Mouse (Mus musculus): ENCODE measurements at regions not wholly inside any gene's neighbourhood (a gene's known extent, or its start where the extent isn't known, plus 50 kb on each side); places are given as distances from the start of the nearest gene placed in this dataset.

DNA sequence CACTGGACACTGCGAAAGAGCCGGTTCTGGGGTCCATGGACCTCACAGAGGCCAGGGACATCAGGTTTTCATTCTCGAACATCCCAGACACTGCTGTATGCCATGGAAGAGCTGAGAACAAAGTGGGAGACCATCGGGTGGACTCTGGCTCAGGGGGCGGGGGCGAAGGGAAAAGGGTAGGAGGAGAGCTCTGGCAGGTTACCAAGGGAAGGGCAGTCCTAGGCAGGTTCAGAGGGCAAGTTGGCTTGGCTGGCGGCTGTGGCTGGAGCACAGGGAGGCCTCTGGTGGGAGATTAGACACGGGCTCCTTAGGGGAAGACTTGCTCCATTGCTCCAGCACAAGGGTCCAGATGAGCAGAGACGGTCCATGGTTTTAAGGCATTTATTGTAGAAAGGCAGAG is 164.3 kb upstream of the Mki67 start:
- no peak for ATAC-seq (replicated peaks; ENCODE audit: poor library complexity)

DNA sequence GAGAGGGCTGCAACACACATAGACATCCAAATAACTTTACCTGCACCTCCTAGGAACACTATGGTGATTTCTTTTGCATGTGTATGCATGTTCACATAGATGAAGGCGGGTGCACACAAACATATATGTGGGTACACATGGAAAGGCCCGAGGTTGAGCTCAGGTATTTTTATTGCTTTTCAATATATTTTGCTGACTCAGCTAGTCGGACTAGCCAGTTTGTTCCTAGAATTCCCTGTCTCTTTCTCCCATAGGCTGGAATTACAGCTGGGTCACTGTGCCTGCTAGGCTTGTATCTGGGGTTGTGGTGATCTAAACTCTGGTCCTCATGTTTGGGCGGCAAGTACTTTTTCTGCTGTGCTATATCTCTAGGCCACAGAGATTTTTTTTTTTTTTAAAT is 166.1 kb upstream of the Mki67 start:
- ATAC-seq (replicated peaks; ENCODE audit: poor library complexity), result no peak

DNA sequence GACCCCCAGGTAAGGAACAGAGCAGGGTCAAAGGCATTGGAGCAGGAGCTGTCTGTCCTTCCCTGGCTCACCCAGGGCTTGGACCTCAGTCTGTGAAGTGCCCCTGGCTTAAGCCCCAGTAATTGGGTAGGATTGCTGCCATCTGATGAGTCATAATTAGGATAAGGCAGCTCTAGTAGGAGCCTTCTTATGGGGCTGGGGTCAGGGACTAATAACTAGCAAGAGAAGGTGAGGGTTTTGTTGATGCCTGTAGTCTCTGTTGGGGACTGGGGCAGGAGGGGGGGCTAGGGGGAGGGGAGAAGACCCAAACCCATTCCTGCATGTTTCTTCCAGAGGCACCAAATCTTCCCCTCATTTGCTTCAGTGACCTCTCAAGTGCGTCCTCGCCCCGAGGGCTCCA is 172.4 kb upstream of the Mki67 start:
- ATAC-seq (replicated peaks; ENCODE audit: poor library complexity), result no peak

DNA sequence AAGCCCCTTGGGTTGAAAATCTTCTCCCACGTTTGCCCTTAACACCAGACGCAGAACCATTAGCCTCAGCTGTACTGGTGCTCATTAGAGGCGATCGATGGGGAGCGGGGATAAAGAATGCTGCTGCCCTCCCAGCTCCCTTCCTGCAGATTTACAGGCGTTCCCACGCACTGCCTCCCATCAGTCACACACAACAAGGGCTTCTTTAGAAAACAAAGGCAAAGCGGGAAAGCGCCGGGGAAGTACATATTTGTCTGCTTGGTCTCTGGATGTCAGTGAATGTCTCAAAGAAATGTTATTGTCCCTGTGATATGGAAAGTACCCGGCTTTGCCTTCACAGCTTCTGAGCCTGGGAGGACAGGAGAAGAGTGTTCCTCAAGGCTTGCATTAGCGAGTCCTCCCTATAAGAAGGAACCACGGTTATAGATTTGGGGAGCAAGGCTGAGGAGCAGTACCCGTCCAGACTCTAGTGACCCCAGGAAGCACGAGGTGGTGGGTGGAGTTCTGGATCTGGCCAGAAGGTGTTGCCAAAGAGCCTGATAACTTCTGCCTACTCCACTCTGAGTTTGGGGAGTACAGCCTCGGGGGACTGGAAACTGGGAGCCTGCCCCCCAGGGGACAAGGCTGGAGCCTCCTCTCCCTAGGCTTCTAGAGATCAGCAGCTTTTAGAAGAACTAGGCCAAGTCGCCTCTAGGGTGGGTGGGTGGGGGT is 173.0 kb upstream of the Mki67 start:
- ATAC-seq (replicated peaks; ENCODE audit: poor library complexity), result peak; percentile 83

DNA sequence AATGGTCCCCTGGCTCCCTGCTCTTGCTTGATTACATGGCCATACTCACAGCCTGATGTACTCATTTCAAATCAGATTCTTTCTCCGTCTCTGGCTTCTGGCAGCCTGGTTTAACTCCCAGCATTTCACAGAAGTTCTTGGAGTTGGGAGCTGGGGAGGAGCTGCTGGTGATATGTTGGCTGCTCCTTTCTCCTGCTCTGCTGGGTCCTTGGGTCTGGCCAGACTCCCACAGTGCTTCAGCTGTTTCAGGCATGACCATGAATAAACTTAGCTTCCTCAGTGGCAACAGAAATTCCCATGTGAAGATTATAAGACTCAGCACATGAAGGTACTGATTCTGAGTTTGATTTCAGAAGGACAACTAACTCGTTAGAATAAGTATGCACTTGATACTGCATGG is 182.7 kb upstream of the Mki67 start:
- ATAC-seq (replicated peaks; ENCODE audit: poor library complexity), result no peak

DNA sequence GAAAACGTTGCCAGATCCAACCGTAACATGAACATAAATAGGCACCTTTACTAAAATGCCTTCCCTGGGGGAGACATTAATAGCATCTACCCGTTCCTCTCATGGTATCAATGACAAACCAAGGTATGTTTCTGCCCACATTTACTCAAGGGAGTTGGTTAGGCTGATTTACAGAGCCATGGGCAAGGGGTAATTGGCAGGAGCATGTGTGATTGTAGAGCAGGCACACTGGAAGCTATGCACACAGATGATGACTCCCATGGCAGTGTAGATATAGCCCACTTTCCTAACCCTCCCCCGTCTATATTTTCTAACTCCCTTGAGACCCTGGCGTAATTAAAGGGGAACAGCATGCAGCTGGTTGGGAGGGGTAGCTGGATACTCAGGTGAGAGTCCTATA is 183.6 kb upstream of the Mki67 start:
- ATAC-seq (replicated peaks; ENCODE audit: poor library complexity), result no peak

DNA sequence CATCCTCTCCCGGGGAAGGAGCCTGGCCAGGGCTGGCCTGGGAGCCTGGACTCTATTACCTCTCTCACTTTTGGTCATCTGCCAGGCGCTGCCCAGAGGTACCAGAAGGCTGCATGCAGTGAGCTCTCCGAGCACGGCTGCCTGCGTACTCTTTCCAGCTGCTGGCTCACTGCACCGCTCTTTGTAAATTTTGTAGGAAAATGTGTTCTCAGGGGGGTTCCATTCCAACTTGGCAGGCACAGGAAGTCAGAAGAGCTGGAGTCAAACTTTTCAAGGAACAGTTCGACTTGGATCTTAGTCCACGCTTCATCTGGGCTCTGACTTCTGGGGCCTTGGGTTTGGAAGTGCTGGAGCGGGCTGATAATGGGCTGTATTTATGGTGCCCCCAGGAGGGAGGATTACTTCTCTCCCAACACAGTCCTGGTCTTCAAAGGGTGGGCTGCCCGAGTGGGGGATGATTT is 184.7 kb upstream of the Mki67 start:
- ATAC-seq (replicated peaks; ENCODE audit: poor library complexity), result no peak

DNA sequence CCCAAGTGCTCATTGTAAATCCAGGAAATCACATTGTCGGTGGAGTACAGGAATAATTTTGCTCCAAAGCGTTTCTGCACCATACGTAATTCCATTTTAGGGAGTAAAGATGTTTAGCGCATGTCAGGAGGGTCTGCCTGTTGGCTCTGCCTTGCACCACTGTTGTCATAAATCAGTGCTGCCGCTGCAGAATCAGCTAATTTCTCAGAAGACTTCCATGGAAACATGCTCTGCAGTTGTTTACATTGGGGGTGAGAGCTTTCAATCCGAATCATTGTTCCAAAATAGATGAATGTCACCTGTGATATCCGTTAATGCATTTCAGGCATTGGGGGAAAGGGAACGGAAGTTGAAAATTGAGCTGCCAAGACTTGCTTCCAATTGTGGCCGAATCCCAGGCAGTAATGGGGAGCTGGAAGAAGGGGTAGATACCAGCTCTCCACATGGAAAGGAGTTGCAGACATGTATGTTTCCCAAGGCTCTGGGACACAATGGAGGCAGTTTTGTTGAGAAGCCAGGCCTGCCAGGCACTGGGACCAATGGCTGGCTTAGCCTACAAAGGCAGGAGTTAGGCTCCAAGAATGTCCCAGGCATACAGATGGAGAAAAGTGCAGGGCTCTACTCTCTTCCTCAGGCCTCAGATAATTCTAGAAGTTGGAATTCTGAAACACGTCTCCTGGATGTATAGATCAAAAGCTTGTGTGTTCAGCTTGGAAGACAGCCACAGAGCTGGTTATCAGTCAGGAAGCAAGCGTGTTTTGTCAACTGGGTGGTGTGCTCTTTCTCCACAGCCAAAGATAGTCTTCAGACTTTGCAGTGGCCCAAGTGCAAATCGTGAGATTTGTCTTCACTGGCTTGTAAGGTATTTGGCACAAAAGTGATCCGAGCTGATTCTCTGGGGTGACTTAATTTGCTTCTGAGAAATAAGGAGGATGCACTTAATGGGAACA is 186.2 kb upstream of the Mki67 start:
- ATAC-seq (replicated peaks; ENCODE audit: poor library complexity), result no peak

DNA sequence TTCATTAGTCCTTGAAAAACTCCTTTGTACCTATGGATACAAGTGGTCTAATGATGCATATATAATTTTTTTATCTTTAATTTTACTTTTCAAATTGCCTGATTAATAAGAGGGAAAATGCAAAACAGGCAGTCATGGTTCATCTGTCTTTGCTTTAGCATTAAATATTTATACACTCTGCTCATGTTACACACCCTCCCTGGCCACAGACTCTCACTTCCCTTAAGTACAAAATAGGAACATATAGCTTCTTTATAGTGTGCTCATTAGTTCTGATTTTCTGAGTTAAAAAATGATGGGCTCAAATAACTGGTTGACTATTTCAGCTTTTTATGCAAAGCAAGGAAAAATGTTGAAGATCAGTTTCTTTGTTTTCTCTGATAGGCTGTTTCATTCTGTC is 195.2 kb upstream of the Mki67 start:
- 0 out of 2 replicates have a peak, but pooled peaks have one; percentile 45 for ATAC-seq (replicated peaks; ENCODE audit: poor library complexity)

DNA sequence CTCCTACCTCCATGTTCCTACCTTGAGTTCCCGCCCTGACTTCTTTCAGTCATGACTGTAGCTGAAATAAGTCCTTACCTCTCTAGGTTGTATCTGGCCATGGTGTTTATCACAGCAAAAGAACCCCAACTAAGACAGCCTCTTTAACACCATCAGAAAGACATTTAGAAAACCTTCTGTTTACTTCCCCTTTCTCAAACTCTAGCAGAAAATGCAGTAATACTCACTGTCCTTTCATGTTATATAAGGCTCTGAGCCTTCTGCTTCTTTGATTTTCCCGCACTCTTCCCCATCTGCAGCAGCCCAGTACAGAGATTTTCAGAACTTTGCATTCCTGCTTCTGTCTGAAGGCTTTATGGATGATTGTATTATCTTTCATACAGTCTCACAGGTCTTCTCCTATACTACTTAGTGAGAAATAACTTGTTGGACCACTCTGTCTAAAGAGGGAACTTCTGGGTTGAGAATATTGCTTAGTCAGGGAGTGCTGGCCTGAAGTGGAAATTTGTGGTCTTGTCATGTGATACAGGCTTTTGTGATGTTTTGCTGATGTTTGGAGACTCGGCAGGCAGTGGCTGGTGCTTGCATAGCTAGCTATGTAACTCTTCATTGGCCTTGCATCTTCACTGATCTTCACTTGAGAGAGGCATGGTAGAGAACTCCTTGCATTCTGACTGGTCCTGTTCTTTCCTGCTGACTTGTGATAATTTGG is 197.9 kb upstream of the Mki67 start:
- ATAC-seq (replicated peaks; ENCODE audit: poor library complexity), result peak; percentile 85

DNA sequence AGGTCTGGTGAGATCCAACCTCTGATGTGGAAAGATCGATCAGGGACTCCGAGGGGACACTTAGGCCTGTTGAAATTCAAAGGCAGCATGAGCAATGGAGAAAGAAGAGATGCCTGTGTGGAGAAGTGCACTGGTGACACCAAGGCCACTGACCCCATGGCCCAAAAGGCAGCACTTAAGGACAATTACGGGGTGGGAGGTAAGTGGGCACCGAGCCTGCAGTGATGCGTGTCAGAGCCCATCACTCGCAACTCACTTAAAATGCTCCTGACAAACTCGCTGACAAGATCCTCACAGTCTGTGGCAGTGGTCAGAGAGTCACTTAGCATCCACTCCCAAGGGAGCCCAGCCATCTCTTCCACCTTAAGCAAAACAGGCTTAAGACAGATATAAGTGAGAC is 207.7 kb upstream of the Mki67 start:
- no peak for ATAC-seq (replicated peaks; ENCODE audit: poor library complexity)

DNA sequence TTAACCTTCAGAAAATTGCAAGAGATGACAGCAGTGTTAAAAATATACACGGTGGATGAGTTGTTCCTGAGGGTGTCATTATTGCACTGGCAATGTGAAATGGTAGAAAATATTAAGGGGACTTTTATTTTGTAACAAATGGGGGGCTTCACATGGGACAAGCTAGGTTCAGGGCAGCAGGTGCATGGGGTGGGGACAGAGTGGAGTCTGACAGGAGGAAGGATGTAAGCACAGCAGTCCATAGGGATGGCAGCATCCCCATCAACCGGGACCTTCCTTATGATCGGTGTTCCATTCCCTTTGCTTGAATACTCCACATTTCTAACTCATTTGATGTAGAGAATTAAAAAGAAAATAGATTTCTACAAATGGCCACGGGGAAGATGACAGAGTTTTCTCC is 208.5 kb upstream of the Mki67 start:
- ATAC-seq (replicated peaks; ENCODE audit: poor library complexity), result no peak

DNA sequence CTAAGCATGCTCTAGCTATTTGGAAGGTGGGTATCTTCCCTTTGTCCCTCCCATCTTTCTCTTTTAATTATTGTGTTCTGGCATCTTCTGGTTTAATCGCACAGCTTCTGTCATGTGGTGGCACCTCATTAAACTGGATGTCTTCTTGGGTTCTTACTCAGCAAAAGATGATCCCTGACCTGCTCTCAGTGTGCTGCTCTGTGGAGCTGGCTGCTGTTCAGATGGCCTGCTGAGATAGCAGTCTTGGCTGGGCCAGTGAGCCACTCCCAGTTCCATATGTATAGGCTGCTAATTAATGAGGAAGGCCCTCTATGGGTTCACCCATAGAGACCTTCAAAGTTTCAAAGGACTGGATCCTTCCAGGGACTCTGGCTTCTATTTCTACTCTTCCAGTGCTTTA is 213.9 kb upstream of the Mki67 start:
- no peak for ATAC-seq (replicated peaks; ENCODE audit: poor library complexity)

DNA sequence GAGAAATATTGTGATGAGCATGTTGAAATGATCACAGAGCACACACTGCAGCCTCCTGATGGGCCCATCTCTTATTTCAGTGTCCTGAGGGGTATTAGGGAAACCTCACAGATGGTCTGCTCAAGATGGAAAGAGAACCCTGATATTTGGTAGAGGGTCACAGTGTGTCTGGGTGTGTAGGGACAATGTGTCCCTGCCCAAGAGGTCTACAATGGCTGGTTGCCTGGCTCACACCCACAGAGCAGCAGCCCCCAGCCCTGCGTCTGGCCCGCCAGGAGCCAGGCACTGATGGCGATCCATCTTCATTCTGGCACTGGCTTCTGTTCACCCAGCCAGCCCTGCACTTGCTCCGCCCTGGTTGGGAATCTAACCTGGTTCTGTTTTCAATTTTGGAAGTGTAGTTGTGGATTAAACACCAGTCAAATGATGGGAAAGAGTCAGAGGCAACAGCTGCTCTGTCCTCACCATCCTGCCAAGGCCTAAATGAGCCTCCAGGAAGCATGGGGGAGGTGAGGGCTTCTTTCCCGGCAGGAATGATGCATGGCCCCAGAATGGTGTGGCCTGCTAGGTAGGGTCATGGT is 216.5 kb upstream of the Mki67 start:
- no peak for ATAC-seq (replicated peaks; ENCODE audit: poor library complexity)

DNA sequence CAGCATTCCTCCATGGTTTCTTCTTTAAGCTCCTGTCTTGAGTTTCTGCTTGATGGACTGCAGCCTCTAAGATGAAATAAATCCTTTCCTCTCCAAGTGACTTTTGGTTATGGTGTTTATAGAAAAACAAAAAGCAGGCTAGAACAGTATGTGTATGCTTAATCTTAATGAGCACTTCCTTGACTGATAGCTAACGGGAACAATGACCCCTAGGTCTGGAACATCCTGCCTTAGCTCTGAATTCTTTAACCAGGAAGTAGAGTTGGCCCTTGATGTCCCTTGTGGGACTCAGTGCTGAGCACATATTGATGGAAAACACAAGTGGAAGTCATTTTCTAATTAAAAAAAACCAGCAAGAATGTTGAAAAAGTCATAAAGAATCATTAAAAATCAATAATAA is 219.0 kb upstream of the Mki67 start:
- no peak for ATAC-seq (replicated peaks; ENCODE audit: poor library complexity)

DNA sequence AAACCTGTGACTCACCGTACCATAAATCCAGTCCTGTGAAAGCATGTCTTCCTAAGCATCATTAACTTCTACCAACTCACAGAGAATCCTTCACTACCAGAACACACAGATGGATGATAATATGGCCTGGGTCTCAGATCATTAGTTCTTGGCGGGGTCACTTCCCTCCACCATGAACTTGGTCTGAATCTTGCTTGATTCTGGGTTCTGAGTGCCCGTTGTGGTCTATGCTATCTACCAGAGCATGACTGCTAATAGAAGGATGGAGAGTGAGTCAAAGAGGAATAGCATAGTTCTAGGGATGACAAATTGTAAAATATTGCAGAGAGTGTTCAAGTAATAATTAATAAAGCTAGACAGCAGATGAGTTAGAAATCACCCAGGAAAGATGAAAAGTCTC is 221.3 kb upstream of the Mki67 start:
- ATAC-seq (replicated peaks; ENCODE audit: poor library complexity), result no peak

DNA sequence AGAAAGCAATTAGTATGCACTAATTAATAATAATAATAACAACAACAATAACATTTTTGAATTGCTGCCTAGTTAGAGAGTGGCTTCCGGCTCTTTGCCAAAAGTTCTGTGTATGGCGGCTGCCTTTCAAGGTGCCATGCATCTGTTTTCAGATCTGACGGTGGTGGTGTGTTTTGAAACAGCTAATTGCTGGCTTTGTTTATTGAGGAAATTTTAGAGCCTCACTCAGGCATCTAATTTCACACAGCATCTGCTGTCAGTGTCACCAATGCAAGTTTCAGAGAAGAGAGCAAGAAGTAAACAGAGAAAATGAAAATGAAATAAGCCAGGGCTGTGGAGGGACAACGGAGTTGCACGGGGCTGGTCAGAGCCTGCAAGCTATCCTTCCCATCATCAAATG is 223.2 kb upstream of the Mki67 start:
- no peak for ATAC-seq (replicated peaks; ENCODE audit: poor library complexity)

DNA sequence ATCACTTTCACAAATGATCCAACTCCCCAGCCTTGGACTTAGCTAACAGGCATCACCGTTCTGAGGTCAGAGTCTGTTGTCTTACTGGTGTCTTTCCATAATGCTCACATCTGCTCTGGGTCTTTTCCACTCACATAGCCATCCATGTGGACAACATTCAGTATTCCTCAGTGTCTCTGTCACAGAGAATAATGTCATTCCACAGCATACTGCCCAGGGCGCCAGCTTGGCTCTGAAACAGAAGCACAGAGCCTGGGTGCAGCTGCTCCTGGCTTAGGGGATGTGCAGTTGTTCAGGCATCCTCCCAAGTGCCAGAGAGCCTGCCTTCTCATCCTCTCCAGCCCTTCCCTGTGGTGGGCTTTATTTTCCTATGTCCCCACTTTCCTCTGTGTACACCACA is 226.7 kb upstream of the Mki67 start:
- ATAC-seq (replicated peaks; ENCODE audit: poor library complexity), result no peak

DNA sequence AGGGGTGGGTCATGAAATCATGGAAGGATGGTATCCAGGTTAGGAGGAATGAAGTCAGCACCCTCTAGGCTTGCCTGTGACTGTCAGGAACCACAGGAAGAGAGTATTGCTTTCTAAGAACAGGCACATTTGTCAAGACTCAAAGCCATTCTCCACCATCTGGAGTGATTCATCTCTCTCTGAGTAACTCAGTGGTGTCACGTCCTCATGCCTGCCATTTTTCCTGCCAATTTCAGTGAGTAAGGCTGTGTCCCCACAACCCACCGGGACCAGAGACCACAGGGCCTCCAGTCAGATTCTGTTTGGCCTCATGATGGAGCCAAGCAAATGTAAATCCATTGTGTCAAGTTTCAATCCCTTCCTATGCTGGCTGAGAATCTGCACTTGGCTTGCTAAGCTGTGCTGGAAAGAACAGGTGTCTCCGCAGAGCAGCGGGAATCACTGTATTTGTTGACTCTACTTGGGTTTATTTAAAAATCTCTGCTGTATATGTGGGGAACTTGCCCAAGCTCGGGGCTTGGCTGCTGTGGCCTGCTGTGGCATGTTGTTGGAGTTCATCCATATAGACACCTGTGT is 230.0 kb upstream of the Mki67 start:
- no peak for ATAC-seq (replicated peaks; ENCODE audit: poor library complexity)

DNA sequence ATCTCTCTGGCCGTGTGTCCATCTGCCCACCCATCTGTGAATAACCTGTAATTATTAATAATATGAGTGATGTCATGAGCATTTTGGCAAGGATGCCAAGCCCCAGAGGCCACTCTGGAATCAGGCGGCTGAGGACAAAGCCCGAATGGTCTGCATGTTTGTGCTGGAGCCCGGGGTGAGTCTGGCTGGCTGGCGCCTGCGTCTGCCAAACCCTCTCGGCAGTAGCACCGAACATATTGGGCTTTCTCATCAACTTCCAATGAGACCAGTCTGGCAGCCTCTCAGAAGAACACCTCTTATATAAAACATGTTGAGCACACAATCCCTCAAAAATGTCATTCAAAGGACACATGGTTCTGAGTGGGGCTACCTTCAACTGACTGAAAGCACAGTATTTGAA is 244.9 kb upstream of the Mki67 start:
- no peak for ATAC-seq (replicated peaks; ENCODE audit: poor library complexity)

DNA sequence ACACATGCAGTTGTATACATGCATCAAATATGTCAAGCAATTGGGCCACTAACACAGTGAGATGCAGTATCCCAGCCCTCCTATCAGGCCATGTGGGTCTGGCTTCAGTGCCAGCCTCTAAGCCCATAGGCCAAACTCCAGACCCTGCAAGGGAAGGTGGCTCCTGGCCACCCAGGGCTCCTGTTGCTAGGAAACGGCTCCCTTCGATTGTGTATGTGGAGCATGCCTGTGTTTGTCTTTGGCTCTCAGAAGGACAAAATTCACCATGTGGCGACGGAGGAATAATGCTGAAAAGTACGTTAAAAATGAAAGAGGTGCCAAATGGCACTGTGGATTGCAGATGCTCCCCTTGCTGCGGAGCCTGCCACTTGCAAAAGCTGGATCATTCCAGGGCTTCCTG is 249.4 kb upstream of the Mki67 start:
- ATAC-seq (replicated peaks; ENCODE audit: poor library complexity), result no peak
